Mouse (Mus musculus): ENCODE measurements around the gene Pld1.

Pld1 gene

DNA sequence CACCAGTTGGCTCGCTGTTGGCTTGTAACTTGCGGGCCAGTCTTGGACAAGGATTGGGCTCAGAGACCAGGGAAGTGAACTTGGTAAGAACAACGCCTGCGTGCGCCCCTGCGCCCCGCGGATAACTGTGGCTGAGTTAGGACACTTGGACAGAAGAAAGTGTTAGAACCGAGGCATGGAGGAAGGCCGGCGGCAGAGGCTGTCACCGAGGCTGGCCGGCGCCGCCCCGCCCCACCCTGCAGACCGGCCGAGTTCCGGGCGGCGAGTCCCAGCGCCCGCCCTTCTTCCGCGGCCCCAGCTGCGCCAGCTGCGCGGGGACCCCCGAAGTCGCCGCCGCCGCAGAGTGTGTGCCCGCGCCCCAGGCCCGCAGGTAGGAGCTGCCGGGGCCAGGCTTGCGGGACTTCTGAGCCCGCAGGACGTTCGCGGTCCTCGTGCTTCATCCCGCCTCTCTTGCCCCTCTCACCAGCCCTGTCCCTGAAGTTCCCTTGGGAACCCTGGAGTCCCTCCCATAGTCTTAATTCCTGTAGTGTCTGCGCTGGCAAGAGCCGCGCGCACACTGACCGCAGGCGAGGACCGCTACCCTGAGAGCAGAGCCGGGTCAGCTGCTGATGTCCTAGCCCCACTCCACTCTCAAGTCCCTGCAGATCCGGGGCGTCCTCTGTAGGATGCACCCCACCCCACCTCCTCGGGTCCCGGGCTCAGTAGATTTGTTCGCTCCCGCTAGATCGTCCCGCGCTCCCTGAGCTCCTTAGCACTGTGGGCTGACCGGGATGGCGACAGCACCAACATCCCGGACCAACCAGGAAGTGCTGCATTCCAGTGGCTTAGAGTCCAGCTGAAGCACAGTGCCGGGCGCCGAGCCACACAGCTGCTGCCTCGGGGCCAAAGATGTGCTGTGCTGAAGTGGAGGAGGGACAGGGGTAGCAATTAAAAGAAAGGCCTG is at the start of gene Pld1:
Gene Pld1 (plus strand): TSS at position 315 of the 943 bp plus-strand sequence.
- peak; percentile 63 to 70 for DNase-seq (ENCODE audit: low spot score in 2 of 2)

DNA sequence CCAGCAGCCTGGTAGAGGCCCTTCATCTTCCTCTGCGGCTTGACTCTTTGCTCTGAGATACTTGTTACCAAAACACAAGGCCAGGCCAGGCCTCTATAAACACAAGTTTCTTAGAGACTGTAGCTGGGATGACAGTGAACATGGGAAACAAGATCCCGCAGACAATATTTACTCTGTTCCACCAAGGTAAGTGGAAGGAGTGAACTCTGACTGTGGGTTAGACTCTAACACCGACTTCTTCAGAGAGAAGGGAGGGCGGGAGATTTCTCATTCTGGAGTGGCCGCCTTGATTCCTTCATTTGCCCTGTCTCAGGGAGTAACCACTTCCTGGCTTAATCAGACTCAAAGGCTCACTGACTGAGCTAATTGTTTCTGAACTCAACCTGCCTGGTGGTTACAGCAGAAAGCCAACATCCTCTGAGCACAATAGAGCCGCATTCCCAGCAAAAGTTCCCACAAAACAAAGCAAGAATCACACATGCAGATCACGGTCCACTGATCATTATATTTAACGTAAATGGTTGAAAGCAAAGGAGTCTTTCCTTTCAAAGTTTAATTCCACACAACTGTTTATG is 42.1 kb upstream of the Pld1 start, which contains the start of gene Tmem212:
Gene Tmem212 (minus strand): TSS at position 51 of the 575 bp plus-strand sequence.
- DNase-seq (ENCODE audit: low spot score in 2 of 2) = no peak

DNA sequence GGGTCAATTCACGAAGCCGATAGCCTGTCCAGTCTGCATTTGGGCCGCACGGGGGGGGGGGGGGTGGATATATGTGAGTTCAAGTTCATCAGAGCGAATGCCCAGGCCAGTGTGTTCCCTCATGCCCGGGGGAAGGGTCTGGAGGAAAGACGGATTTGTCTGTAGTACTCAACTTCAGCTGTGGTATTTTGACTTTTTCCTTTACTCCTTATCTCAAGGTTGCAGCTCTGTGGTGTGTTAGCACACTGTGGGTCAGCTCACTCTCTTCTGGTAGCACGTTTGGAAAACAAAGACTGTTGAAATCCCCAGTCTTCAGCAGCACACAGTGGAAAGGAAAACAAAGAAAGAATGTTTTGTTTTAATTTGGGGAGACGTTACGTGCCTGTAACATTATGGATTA is 40.3 kb upstream of the Pld1 start:
- no peak for DNase-seq (ENCODE audit: low spot score in 2 of 2)

DNA sequence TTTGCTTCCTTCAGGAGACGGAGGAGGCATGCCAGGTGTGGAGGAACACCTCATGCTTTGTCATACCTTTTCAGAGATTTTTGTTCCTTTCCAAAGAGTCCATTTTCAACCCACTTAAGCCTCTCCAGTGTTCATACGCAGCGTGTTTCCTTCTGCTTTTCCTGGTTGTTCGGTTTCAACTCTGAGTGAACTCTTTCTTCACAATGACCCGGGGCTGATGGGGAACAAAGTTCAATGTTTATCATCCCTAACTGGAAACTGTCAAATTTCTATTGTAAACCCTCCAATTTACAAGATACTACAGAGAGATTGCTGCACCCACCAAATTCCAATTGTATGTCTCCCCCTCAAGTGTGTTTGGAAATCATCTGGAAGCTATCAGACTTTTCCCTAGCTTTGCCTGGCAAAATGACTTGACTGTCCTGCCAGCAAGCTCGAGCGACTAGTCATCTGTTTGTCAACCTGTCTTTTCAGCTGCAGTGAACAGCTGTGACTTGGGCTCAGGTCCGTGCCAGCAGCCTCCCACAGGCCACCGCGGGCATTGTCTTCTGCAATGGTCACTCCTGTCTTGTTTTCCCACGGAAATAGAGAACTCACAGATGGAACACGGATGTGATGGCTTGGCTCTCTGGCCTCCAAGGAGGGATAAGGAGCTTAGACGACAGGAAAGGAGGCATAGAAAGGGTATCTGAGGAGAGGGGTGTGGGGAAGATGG is 39.3 kb upstream of the Pld1 start:
- no peak for DNase-seq (ENCODE audit: low spot score in 2 of 2)

DNA sequence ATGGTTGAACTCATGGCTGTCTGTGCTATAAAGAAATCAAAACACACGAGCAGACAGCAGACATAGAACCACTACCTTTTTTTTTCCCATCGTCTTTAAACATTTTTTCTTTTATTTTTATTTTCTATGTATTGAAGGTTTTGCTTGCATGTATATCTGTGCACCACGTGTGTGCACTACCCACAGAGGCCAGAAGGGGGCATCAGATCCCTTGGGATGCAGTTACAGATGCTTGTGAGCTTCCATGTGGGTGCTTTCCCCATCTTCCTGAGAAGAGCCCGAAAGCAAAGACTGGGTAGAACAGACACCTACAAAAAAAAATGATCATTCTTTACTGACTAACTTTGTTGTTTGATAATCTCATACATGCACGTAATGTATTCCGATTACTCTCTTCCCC is 36.6 kb upstream of the Pld1 start:
- DNase-seq (ENCODE audit: low spot score in 2 of 2) = no peak

DNA sequence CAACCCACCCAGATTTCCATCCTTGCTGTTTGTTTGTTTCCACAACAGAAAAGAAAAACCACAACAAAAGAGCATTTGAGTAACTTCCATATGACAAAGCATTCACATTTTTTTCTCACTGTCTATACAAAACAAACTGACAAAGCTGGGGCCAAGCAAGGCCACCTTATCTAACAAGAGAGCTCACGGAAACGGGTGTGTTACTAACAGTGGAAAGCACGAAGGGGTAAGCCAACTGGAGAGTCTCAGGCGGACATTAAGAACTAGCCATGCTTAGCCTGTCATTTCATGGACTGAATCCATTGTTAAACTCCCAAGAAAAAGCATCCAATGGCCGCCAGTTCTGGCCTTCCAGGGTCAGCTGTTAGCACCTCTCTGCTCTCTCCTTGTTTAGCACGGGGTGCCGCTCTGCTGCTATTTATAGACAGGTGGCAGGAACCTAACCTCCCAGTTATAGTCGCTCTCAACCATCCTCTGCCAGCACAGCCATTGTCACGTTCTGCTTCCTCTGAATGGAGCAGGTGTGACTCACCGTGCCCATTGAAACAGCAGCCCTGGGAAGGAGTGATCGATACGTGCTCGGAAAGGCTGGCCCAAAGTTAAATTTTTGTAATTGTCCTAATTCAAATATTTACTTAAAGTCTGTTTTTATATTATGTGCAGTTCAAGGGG is 33.7 kb upstream of the Pld1 start:
- DNase-seq (ENCODE audit: low spot score in 2 of 2) = no peak

DNA sequence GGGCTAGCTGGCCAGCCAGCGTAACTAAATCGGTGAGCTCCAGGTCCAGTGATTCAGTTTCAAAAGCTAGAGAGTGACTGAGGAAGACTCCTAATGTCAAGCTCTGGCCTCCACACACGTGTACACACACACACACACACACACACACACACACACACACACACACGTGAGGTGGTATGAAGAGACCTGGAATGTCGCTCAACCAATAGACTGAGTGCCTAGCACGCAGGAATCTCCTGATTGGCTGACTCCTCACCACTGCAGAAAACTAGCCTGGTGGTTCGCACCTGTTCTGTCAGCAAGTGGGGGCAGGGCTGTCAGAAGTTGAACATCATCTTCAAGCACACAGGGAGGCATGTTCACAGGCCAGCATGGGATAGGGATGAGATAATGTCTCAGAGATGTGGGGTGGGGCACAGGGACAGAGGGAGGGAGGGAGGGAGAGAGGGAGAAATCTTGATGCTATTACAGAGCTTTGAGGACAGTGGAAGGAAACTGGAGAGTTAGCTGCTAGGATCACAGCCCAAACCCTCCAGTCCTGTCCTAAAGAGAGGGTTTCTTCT is 31.8 kb upstream of the Pld1 start:
- no peak for DNase-seq (ENCODE audit: low spot score in 2 of 2)

DNA sequence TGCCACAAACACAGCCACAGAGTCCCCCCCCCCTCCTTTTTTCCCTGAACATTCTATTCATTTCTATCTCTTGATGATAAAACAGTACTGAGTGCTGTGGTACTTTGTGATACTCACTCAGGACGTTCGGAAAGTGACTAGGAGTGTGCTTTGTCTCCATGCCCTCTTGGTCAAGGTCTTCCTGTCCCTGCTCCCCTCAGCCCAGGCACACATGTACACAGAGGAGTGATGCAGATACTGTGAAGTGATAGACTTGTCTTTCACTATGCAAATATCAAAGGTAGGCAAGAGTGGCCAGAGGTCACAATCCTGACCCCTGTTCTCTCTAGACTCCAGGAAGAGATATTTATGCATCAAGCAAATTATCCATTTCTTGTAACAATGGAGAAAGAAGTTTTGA is 31.2 kb upstream of the Pld1 start:
- no peak for DNase-seq (ENCODE audit: low spot score in 2 of 2)

DNA sequence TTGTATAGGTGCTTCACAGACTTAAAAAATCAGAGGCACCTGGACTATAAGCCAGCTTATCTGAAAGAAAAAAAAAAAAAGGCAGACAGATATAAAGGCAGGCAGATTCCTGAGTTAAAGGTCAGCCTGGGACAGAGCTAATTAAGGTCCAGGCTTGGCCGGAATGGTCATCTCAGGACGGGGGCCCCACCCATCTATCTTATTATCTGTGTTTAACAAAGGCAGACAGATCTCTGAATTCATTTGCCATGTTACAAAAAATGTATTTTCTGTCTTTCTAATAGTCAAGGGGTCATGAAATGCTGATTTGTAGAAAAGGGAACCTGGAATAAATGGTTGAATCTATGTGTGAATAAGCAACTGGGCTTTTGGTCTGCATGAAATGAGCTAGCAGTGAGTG is 30.2 kb upstream of the Pld1 start:
- DNase-seq (ENCODE audit: low spot score in 2 of 2) = no peak

DNA sequence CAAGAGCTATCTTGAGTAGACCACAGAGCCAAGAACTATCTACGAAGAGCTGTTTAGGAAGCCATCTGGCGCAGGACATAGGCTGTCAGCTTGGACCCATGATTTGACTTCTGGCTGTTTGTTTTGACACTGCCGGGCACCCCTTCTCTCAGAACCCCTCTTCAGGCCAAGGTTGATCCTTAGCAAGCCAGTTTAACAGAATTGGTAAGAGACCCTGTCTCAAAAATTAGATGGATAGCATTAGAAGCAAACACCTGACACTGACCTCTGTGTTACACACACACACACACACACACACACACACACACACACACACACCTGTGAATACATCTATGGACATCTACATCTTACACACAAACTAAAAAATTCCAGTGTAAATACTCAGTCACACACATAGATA is 29.5 kb upstream of the Pld1 start:
- DNase-seq (ENCODE audit: low spot score in 2 of 2) = no peak

DNA sequence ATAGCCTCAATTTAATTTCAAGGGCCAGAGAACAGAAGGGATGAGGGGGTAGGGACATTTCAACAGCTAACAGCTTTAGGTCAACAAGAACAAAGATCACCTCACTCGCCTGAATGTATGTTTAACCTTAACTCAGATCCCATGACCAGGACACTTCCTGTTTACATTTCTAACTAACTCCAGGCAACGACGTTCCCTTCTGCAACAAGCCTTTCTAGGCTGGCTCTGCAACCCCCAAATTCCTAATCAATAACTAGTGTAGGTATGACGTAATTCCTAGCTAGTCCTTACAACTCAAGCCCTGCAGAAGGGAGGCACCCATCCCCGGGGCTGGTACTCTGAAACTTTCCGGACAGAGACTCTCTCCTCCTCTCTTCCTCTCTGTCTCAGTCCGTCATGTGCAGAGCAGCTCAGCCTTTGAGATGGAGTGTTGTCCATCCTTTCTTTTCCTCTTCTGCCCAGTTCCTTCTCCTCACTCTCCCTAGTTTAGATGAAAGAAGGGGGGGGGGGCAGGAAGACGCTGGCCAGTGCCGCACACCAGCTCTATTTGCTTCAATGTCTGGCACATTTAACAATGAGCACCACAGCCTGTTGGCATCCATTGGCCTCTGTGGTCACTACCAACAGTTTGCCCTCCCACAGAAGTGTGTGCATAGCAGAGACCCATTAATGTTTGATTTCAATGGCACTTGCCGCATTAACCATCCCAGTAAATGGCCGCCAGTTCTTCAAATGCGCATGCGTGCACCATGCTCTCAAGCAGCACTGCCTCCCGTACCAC is 19.6 kb upstream of the Pld1 start:
- DNase-seq (ENCODE audit: low spot score in 2 of 2) = no peak

DNA sequence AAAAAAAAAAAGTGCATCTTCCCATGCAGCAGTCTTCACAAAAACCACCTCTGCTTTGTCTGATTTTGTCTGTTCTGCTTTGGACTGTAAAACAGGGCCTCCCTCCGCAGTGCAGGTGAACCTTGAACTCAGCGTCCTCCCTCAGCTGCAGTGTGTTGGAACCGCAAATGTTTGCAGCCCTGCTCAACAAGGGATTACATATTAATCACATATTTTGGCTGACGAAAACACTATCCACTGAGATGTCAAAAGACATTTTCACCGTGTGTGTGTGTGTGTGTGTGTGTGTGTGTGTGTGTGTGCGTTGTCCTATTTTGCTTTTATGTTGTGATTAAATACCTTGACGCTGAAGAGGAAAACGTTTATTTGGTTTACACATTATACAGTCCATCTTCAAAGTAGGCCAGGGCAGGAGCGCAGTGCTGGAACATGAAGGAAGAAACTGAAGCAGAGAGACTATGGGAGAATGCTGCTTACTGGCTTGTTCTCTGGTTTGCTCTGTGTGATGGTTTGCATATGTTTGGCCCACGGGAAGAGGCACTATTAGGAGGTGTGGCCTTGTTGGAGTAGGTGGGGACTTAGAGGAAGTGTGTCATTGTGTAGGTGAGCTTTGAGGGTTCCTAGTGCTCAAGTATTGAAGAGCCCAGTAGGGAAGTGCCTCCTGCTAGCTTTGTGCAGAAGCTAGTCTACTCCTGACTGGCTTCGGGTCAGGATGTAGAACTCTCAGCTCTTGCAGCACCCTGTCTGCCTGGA is 17.1 kb upstream of the Pld1 start:
- no peak for DNase-seq (ENCODE audit: low spot score in 2 of 2)

DNA sequence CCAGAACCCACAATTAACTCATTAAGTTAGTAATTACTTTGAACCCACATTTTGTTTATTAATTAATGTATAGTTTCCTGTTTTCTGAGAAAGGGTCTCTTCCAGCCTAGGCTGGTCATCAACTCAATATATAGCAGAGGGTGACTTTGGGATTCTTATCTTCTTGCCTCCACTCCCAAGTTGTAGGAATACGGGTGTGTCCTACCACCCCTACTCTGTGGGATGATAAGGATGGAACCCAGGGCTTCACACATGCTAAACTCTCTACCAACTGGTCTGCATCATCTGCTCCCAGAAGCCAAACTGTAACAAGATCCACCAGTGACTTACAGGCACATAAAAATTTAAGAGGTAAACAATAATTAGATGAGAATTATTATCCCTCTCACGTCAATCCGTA is 14.5 kb upstream of the Pld1 start:
- no peak for DNase-seq (ENCODE audit: low spot score in 2 of 2)

DNA sequence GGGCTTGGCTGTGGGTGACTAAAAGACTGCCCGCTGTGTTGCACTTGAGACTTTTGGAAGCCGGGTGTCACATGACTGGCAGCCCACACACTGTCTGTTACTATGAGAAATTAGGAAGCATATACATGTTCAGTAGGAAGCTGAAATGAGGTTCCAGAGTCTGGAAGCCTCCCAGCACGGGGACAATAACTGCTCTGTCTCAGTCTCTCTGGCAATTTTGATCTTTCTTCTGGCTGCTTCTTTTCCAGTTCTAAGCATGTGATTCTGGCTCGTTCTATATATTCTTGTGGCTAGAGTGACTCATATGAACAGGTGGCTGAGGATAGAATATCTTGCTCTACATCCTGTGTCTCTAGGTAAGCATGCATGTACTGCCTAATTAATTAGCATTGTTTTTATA is 9.3 kb upstream of the Pld1 start:
- DNase-seq (ENCODE audit: low spot score in 2 of 2) = peak in 1 of 2 experiments; percentile 31

DNA sequence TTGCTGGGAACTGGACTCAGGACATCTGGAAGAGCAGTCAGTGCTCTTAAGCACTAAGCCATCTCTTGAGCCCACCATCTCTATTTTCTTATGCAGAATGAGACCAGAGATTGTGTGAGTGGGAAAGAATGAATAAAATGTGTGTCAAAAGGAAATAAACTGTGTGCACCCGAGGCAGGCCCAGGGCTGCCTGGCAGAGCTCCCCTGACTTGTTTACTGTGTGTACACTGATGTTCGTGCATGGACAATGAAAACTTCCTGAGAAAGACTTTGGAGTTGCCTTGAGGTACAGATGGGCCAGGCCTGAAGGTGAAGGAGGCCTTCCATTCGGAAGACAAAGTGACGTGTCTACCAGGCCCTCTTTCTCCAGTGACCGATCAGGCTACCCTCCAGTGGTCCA is 6.1 kb upstream of the Pld1 start:
- DNase-seq (ENCODE audit: low spot score in 2 of 2) = no peak

DNA sequence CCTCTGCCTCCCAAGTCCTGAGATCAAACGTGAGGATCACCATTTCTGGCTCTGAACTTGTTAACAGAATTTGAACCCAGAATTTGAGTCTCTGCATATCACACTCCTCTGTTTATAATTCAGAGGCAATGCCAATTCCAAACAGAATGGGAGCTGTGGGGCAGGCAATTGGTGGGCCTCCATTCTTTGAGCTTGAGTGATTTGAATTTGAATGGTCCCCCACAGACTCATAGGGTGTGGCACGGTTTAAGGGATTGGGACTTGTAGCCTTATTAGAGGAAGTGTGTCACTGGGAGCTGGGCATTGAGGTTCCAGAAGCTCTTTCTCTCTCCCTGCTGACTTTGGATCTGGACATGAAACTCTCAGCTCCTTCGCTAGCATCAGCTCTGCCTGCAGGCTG is 2.9 kb upstream of the Pld1 start:
- DNase-seq (ENCODE audit: low spot score in 2 of 2) = no peak

DNA sequence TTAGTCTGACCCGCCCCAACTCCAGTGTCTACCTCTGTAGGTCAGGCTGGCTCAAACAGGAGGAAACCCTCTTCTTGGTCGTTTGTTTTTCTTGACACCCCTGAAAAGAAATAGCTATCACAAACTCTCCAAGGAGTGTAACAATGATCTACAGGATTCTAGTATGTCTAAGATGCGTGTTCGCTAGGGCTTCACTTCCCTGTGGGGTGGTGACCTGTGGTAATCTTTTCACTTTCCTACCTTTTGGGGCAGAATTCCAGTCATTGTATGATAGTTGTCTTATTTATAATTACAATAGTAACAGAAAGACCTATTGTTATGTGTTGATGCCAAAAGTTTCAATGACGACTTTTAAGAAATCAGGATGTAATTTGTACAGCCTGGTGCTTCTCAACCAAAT is 1.8 kb upstream of the Pld1 start:
- DNase-seq (ENCODE audit: low spot score in 2 of 2) = no peak

DNA sequence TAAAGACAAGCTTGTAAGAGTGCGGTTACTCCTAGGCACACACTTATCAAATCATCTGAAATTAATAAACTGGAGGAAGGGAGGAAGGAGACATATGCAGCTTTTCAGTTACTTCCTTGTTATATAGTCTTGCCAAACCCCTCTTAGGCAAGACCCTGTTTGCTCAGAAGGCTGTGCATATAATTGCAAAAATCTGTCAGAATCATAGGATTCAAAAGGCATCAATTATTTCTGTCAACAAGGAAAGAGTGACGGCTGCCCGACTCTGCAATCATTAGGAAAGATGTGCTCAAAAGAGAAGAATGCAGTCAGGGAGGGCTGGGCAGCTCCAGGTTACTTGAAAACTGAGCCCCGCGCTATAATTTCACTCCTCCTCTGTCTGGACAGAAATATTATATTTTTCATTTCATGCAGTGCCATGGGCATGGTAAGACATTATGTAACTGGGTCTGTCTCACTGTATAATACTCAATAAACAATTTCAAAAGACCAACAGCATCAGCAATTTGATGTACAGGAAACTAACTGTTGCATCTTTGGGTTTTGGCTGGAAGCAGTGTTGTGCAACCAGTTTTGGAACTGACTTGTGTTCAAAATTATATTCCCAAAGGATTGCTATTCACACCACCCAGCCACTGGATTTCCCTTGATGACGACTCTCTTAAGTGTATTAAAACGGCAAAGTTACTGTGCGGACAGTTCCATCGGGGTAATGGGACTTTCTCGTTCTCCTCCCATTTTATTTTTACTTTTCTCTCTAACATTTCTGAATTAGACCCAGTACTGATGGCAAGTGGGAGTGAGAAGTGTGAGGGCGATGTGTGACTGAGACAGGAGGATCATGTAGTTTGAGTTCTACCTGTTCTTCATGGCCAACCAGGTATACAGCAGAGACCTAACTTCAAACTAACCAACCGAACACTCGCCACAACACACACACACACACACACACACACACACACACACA is 1.1 kb upstream of the Pld1 start:
- no peak for DNase-seq (ENCODE audit: low spot score in 2 of 2)

DNA sequence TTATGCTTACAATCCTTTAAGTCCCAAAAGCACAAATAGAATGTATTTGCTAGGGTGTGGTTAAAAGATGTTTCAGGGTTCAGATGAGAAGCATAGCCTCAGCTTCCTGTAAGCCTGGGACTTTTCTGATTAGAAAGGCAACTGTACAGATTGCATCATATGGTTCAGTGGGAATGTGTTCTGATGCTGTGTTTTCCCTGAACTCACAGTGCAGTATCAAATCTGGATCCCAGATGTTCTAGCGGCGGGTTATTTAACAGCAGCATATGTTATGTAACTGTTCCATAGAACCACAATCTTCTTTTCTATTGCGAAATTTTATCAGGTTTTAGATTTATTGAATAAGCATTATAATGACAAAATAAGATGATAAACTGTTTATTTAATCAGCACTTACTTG is 3.1 kb downstream of the Pld1 start:
- DNase-seq (ENCODE audit: low spot score in 2 of 2) = no peak

Measured in right cerebral cortex, postnatal 10 days (tissue).